ENCODE assay signal across 35 mouse cellular contexts in genomic region chr4:88409279-88409678, GRCm38 (mm10).
"Had no signal": no experiment of that assay in that cellular context is flagged by ENCODE, and none has a peak within 500 bp of the region (broad histone marks: within the 10 kb centered on the region; RNA-seq: fewer than 3 reads in every experiment).

No protein-coding gene starts in this region.

- H3K27ac ChIP-seq: heart, embryonic 13.5 days; heart, embryonic 15.5 days; hindbrain, embryonic 10.5 days; hindbrain, embryonic 12.5 days; hindbrain, embryonic 13.5 days; hindbrain, embryonic 14.5 days; hindbrain, embryonic 15.5 days; hindbrain, postnatal 0 days; intestine, embryonic 15.5 days; kidney, embryonic 15.5 days; kidney, postnatal 0 days; layer of hippocampus, adult 2 months; left cerebral cortex, adult 2 months had no signal

- H3K36me3 ChIP-seq: heart, embryonic 15.5 days; hindbrain, embryonic 12.5 days; intestine, embryonic 15.5 days had no signal

- ATAC-seq: hindbrain, embryonic 16.5 days; hindbrain, postnatal 0 days; inflammation-experienced regulatory T-cells, adult 6 months; intestine, embryonic 15.5 days; intestine, embryonic 16.5 days; intestine, postnatal 0 days had no signal

- H3K4me3 ChIP-seq: heart, embryonic 12.5 days; heart, embryonic 13.5 days; heart, embryonic 15.5 days; hindbrain, embryonic 10.5 days; hindbrain, embryonic 12.5 days; hindbrain, embryonic 13.5 days; hindbrain, embryonic 15.5 days; intestine, embryonic 15.5 days; kidney, embryonic 15.5 days; layer of hippocampus, adult 2 months; left cerebral cortex, adult 2 months had no signal

- H3K9me3 ChIP-seq: heart, embryonic 12.5 days; heart, embryonic 13.5 days; heart, embryonic 15.5 days; hindbrain, embryonic 10.5 days; hindbrain, embryonic 12.5 days; hindbrain, embryonic 13.5 days; hindbrain, embryonic 15.5 days; intestine, embryonic 15.5 days; kidney, embryonic 15.5 days had no signal

- H3K9ac ChIP-seq: heart, embryonic 12.5 days; heart, embryonic 13.5 days; heart, embryonic 15.5 days; hindbrain, embryonic 12.5 days; hindbrain, embryonic 13.5 days; hindbrain, embryonic 14.5 days; hindbrain, embryonic 15.5 days; intestine, embryonic 15.5 days; kidney, embryonic 15.5 days had no signal

- H3K27me3 ChIP-seq: heart, embryonic 12.5 days; heart, embryonic 13.5 days; heart, embryonic 15.5 days; hindbrain, embryonic 12.5 days; hindbrain, embryonic 13.5 days; hindbrain, embryonic 15.5 days; intestine, embryonic 15.5 days; kidney, embryonic 15.5 days had no signal

- DNase-seq: heart, postnatal 10 days; heart, postnatal 14 days; heart, postnatal 36 days; heart, postnatal 4 days; kidney, adult 11 months; kidney, adult 18-20 months; kidney, adult 2 months; kidney, adult 8-10 months; kidney, adult 9 months; kidney, postnatal 10 days; kidney, postnatal 14 days; kidney, postnatal 25 days; kidney, postnatal 36 days; kidney, postnatal 4 days; layer of hippocampus, adult 9-11 months; layer of hippocampus, postnatal 36 days had no signal

- H3K4me2 ChIP-seq: heart, embryonic 11.5 days; heart, embryonic 12.5 days; heart, embryonic 13.5 days; heart, embryonic 15.5 days; hindbrain, embryonic 12.5 days; hindbrain, embryonic 13.5 days; hindbrain, embryonic 14.5 days; hindbrain, embryonic 15.5 days; intestine, embryonic 15.5 days; kidney, embryonic 15.5 days had no signal
